Mouse (Mus musculus): ENCODE results near the gene Trim7.
"Not testable (repeated sequence)": the region's sequence is repeated elsewhere in the genome, so short reads cannot be mapped to it uniquely, and the experiment has no call there.

Gene Trim7

GRCm38 (mm10) chr11:48825979-48826751 lies at the start of gene Trim7, which contains the start of gene Gm12184:
TSS of gene Trim7 (plus strand) at chr11:48826140.
TSS of gene Gm12184 (minus strand) at chr11:48826655.
- peak; percentile 64 for DNase-seq

GRCm38 (mm10) chr11:48776664-48777063 lies 49.3 kb upstream of the Trim7 start:
- DNase-seq, result no peak

GRCm38 (mm10) chr11:48777303-48777702 lies 48.6 kb upstream of the Trim7 start:
- DNase-seq, result no peak

GRCm38 (mm10) chr11:48779450-48779849 lies 46.5 kb upstream of the Trim7 start:
- DNase-seq, result no peak

GRCm38 (mm10) chr11:48782243-48782642 lies 43.7 kb upstream of the Trim7 start:
- no peak for DNase-seq

DNA sequence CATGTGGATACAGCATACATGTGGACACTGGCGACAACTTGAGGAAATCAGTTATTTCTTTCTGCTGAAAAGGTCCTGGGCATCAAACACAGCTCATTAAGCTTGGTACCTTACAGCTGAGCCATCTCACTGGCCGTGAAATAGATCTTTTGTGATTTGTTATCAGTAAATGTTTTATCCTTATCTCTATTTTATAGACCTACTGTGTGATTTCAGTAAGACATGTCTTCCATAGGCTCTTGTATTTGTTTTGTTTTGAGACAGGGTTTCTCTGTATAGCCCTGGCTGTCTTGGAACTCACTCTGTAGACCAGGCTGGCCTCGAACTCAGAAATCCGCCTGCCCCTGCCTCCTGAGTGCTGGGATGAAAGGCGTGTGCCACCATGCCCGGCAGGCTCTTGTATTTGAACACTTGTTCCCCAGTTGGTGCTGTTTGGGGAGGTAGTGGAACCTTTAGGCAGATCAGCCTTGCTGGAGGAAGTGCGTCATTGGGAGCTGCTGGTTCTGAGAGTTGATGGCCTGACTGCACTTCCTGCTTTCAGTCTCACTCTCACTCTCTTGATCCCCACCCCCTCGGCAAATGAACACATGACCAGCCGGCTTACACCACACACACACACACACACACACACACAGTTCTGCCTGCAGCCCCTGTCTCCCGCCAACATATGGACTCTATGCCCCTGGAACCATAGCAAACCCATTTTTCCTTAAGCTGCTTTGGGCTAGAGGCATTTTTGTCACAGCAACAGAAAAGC lies 38.3 kb upstream of the Trim7 start:
- no peak for DNase-seq

GRCm38 (mm10) chr11:48788311-48789089 lies 37.4 kb upstream of the Trim7 start:
- peak; percentile 85 for DNase-seq

GRCm38 (mm10) chr11:48789215-48789614 lies 36.7 kb upstream of the Trim7 start:
- DNase-seq, result no peak

GRCm38 (mm10) chr11:48789973-48790823 lies 35.7 kb upstream of the Trim7 start:
- DNase-seq, result peak; percentile 93

GRCm38 (mm10) chr11:48790946-48791345 lies 35.0 kb upstream of the Trim7 start:
- DNase-seq, result peak; percentile 50

DNA sequence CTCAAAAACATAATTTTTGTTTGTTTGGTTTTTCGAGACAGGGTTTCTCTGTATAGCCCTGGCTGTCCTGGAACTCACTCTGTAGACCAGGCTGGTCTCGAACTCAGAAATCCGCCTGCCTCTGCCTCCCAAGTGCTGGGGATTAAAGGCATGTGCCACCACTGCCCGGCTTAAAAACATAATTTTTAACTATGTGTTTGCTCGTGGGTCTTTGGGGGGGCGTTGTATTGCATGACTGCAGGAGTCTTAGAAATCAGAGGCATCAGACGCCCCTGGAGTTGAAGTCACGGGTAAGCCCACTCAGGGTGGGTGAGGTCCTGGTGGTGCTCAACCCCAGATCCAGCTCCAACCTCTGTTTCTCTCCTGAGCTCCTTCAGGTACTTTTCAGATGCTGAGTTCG lies 34.0 kb upstream of the Trim7 start:
- not testable (repeated sequence) for DNase-seq

- DNase-seq, result no peak
Observed at GRCm38 (mm10) chr11:48793184-48793583, 32.8 kb upstream of the Trim7 start.

- DNase-seq, result no peak
Observed at GRCm38 (mm10) chr11:48795221-48795620, 30.7 kb upstream of the Trim7 start.

DNA sequence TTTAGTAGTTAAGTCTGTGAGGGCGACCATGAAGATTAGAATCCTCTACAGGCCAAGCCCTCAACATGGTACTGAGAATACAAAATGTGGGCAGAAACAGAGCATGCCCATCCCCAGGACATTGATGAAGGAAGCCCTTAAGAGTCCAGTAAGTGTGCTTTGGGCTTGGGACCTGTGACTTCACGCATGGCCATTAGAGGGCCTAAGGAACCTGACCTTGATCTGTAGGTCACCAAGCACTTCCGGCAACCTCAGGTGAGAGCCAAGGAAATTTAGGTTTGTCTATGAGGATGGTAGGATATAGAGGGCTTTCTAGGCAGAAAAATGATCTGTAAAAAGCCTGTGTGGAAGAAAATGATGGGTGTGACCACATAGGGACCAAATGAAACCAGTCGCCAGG lies 29.6 kb upstream of the Trim7 start:
- no peak for DNase-seq

GRCm38 (mm10) chr11:48797287-48797686 lies 28.7 kb upstream of the Trim7 start:
- DNase-seq, result no peak

- no peak for DNase-seq
Observed at GRCm38 (mm10) chr11:48798308-48798707, 27.6 kb upstream of the Trim7 start.

DNA sequence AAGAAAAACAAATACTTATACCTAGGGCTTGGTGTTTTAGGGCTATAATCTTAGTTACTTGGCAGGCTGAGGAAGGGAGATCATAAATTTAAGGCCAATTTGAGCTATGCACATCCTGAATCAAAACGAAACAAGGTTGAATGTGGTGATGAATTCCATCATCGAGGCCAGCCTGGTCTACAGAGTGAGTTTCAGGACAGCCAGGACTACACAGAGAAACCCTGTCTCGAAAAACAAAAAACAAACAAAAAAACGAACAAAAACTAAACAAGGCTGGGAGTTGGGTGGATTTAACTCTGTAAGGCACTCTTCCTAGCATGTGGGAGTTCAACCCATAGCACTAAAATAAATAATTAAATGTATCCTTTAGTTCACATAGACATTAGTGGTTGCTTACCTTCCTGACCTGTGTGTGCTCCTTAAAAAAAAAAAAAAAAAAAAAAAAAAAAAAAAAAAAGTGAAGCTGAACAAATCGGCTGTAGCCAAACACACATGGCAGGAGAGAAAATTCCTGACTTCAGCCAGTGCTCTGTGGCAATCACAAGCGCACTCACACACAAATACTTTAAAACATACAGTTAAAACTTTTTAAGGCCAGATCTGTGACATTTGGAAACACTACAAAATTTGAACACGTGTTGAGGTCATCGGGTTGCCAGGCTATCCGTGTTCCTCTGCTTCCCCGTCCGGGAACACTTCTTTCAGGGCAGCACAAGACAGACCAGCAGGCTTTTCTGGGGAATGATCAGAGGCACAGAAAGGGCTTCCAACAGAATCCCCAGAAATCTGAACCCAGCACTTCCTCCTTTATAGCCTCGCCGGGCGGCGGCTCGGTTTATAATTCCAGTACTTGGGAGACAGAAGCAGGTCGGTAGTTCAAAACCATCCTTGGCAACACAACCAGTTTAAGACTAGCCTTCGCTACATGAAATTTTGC lies 26.7 kb upstream of the Trim7 start:
- DNase-seq, result no peak

- peak; percentile 93 for DNase-seq
Observed at GRCm38 (mm10) chr11:48799921-48800701, 25.8 kb upstream of the Trim7 start, which contains the start of gene Rack1. TSS of gene Rack1 (plus strand) at chr11:48800332.

DNA sequence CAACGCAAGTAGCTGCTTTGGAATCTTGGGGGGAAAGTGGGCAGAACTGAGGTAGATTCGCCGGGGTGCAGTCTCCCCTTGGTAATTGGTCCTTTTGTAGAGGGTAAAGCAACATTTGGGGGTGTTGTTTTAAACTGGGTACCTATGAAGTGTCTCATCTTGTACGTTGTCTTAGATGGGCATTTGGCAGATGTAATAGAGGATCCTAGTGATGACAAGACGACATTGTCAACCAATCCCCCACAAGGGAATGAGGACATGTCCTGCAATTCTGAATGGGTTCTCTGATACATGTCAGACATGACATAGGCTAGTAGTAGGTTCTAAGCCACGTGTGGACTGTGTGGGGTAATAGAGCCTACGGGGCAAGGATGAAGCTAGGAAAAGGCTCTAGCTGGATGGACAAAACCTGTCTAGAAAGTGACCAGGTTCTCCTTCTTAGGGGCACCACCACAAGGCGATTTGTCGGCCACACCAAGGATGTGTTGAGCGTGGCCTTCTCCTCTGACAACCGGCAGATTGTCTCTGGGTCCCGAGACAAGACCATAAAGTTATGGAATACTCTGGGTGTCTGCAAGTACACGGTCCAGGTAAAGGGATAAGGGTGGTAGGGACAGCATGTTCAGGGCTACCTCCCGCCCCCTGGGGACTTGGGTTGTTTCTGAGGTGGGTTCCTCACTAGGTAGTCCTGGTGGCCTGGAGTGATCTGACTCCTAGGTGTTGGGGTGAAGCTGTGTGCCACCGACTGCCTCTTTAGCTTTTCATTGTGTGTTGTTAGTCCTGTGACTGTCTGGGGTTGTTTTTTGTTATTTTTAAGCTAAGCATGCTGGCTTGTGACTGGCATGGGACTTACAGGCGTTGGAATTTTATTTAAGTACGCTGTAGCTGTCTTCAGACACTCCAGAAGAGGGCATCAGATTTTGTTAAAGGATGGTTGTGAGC lies 23.8 kb upstream of the Trim7 start:
- DNase-seq, result no peak
